Mouse (Mus musculus): ENCODE results near the gene Kazn.
A peak's percentile ranks its signal among the peaks of the same experiment; 100 is the strongest.

- TF ChIP-seq POLR2A (IDR thresholded peaks at IDR 0.05; ENCODE audit: extremely low read depth, insufficient read depth, low read length) (no peak), CTCF (IDR thresholded peaks at IDR 0.05; ENCODE audit: extremely low read depth, insufficient read depth, low read length) (peak; percentile 100)
Measured at GRCm38 (mm10) chr4:142153526-142153925, 85.7 kb downstream of the Kazn start.

Data from cortical plate, adult 2 months (tissue).